Mouse (Mus musculus) bone marrow, adult 2 months (tissue): Measurements from ENCODE around the gene Olig3.

Source experiments
- CTCF ChIP-seq: fragments of 200-500 bp; IDR thresholded peaks from 2 replicates; pipeline ENCODE4 v1.5.1; 2011; ENCODE audit warnings: low read length, control low read depth; ENCODE audit not compliant: control insufficient read depth, insufficient read depth
- POLR2A ChIP-seq: fragments of 200-500 bp; IDR thresholded peaks from 2 replicates; pipeline ENCODE4 v1.6.1; 2011; ENCODE audit warnings: low read depth, mild to moderate bottlenecking, control low read depth, low read length, borderline replicate concordance; ENCODE audit not compliant: control insufficient read depth

DNA sequence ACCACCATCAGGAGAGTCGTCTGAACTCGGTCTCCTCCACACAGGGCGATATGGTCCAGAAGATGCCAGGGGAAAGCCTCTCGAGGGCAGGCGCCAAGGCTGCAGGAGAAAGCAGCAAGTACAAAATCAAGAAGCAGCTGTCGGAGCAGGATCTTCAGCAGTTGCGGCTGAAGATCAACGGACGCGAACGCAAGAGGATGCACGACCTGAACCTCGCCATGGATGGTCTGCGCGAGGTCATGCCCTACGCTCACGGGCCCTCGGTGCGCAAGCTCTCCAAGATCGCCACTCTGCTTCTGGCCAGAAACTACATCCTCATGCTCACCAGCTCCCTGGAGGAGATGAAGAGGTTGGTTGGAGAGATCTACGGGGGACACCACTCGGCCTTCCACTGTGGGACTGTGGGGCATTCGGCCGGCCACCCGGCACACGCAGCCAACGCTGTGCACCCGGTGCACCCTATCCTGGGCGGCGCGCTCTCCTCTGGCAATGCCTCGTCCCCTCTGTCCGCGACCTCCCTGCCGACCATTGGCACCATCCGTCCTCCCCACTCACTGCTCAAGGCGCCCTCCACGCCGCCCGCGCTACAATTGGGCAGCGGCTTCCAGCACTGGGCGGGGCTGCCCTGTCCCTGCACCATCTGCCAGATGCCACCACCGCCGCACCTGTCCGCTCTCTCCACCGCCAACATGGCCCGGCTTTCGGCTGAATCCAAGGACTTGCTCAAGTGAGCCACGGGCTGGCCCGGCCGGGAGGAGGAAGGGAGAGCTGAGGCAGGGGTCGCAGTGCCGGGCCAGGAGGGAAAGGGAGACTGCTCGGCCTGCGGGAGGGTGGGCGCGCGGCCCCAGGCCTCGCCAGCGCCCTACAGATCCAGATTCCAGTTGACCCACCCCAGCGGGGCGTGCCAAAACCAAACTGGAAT is 648 bp downstream of the Olig3 start:
- TF ChIP-seq CTCF (no peak), POLR2A (no peak)
